ENCODE assay signal across 7 mouse cellular contexts in genomic region chr1:172481111-172481510, GRCm38 (mm10). TPM values are rescaled to one million over a fixed set of nuclear protein-coding genes. Genes with fewer than 3 reads are reported as not detected.
DNase-seq lines count a peak whose midpoint lies in the region; ATAC-seq and TF ChIP-seq lines count a peak whose summit lies in the region.

No protein-coding gene starts in this region.

- H3K9ac ChIP-seq in ES-Bruce4 (ENCODE audit: low read depth, poor library complexity, severe bottlenecking), result peak overlapping the region; percentile 66
- peak overlapping the region; percentile 43; the same call in 1 of the 2 replicates for H3K9ac ChIP-seq in hindbrain, embryonic 12.5 days

- TF ChIP-seq POLR2A in ES-Bruce4 (IDR thresholded peaks at IDR 0.05; ENCODE audit: insufficient read depth, low read length), result no peak

- peaks cover 46% of the 10 kb centered on the region for H3K4me1 ChIP-seq in E14TG2a.4 (replicated peaks; ENCODE audit: low read depth, low read length)
- peaks cover 2% of the 10 kb centered on the region for H3K4me1 ChIP-seq in ES-Bruce4 (ENCODE audit: control insufficient read depth, insufficient read depth, low read length)
- peaks cover 33% of the 10 kb centered on the region for H3K4me1 ChIP-seq in hindbrain, embryonic 12.5 days

- peak overlapping the region; percentile 79 for H3K4me2 ChIP-seq in hindbrain, embryonic 12.5 days (replicated peaks)

- TF ChIP-seq CTCF in E14TG2a.4 (conservative IDR thresholded peaks at IDR 0.05; ENCODE audit: low read length) (no peak), ES-Bruce4 (IDR thresholded peaks at IDR 0.05; ENCODE audit: low read depth, low read length) (no peak)

- H3K4me3 ChIP-seq in E14TG2a.4 (replicated peaks; ENCODE audit: low read length) (peak overlapping the region; percentile 83), ES-Bruce4 (ENCODE audit: low read depth, low read length) (peak overlapping the region; percentile 53)
- H3K4me3 ChIP-seq in hindbrain, embryonic 12.5 days, result peak overlapping the region; percentile 71

- WGBS in hindbrain, embryonic 12.5 days, result 23% methylated on average over 13 of the region's 13 CpGs

- H3K9me3 ChIP-seq in E14TG2a.4 (ENCODE audit: low read length) (no peaks in the 10 kb centered on the region), ES-Bruce4 (replicated peaks; ENCODE audit: control insufficient read depth, insufficient read depth, low read length, poor library complexity, severe bottlenecking) (no peaks in the 10 kb centered on the region)
- H3K9me3 ChIP-seq in hindbrain, embryonic 12.5 days (replicated peaks), result no peaks in the 10 kb centered on the region

- no peak for ATAC-seq in hindbrain, embryonic 12.5 days (ENCODE audit: low FRiP score)
- peak; percentile 16; the same call in 1 of the 2 replicates for ATAC-seq in megakaryocyte, adult 5-6 weeks (ENCODE audit: poor library complexity, severe bottlenecking)
- ATAC-seq in erythroid progenitor cell, adult 5-6 weeks (replicated peaks; ENCODE audit: low FRiP score, poor library complexity, severe bottlenecking), result no peak
- no peak for ATAC-seq in monocyte, adult 5-6 weeks (replicated peaks; ENCODE audit: insufficient number of reproducible peaks, low FRiP score, low TSS enrichment, poor library complexity, severe bottlenecking)

- peaks cover 42% of the 10 kb centered on the region for H3K27me3 ChIP-seq in E14TG2a.4 (ENCODE audit: insufficient read depth, low read length)
- H3K27me3 ChIP-seq in ES-Bruce4 (ENCODE audit: control insufficient read depth, insufficient read depth, low read length, poor library complexity, severe bottlenecking), result no peaks in the 10 kb centered on the region
- H3K27me3 ChIP-seq in hindbrain, embryonic 12.5 days, result no peaks in the 10 kb centered on the region; the same call in 1 of the 2 replicates

- DNase-seq in kidney, postnatal 14 days, result no peak

- H3K36me3 ChIP-seq in E14TG2a.4 (ENCODE audit: insufficient read depth, low read length) (peaks cover 13% of the 10 kb centered on the region), ES-Bruce4 (ENCODE audit: control insufficient read depth, insufficient read depth, low read length, poor library complexity, severe bottlenecking) (no peaks in the 10 kb centered on the region; the same call in 1 of the 2 replicates)
- H3K36me3 ChIP-seq in hindbrain, embryonic 12.5 days, result no peaks in the 10 kb centered on the region

- peak overlapping the region; percentile 53 for H3K27ac ChIP-seq in ES-Bruce4 (ENCODE audit: insufficient read depth, low read length)
- H3K27ac ChIP-seq in hindbrain, embryonic 12.5 days, result no peak overlapping the region

- TF ChIP-seq EP300 in ES-Bruce4 (IDR thresholded peaks at IDR 0.05; ENCODE audit: insufficient read depth, low read depth, low read length), result no peak

RNA-seq across cellular contexts. Expression of gene Igsf9, which starts 0.5 kb away (rescaled TPM):
- polyA plus RNA-seq in ES-Bruce4 (2011; ENCODE audit: insufficient read depth, insufficient read length, low read depth, missing spikeins), result 40.5 and 40.6 TPM in 2 replicates
- 69.9 and 82.2 TPM in 2 replicates for polyA plus RNA-seq in hindbrain, embryonic 12.5 days (2016; fragmentation: Nextera tagmentation; extraction: Ambion mirVana)
- 0.20 and 1.9 TPM in 2 replicates for total RNA-seq in megakaryocyte, adult 5-6 weeks (2015)
- total RNA-seq in megakaryocyte, adult 5-6 weeks (2017), result 0.16 TPM in 1 of 2 replicates, not detected in the other
- total RNA-seq in erythroid progenitor cell, adult 5-6 weeks (2015; ENCODE audit: low replicate concordance), result not detected in 2 replicates
- total RNA-seq in erythroid progenitor cell, adult 5-6 weeks (2017; ENCODE audit: low replicate concordance), result 2.4 TPM in 1 of 2 replicates, not detected in the other
- 1.1 to 6.0 TPM (median 1.2 TPM) in 3 replicates for total RNA-seq in monocyte, adult 5-6 weeks (2017)

RNA-seq across cellular contexts. Expression of gene Slamf9, which starts 6.0 kb away (rescaled TPM):
- polyA plus RNA-seq in ES-Bruce4 (2011; ENCODE audit: insufficient read depth, insufficient read length, low read depth, missing spikeins), result 0.46 and 0.85 TPM in 2 replicates
- polyA plus RNA-seq in hindbrain, embryonic 12.5 days (2016; fragmentation: Nextera tagmentation; extraction: Ambion mirVana), result 0.27 and 0.40 TPM in 2 replicates
- total RNA-seq in megakaryocyte, adult 5-6 weeks (2015), result 2.3 and 3.1 TPM in 2 replicates
- 0.11 and 1.5 TPM in 2 replicates for total RNA-seq in megakaryocyte, adult 5-6 weeks (2017)
- total RNA-seq in erythroid progenitor cell, adult 5-6 weeks (2015; ENCODE audit: low replicate concordance), result 1.1 TPM in 1 of 2 replicates, not detected in the other
- 0.90 and 2.7 TPM in 2 replicates for total RNA-seq in erythroid progenitor cell, adult 5-6 weeks (2017; ENCODE audit: low replicate concordance)
- 17.0 to 25.6 TPM (median 21.4 TPM) in 3 replicates for total RNA-seq in monocyte, adult 5-6 weeks (2017)

RNA-seq across cellular contexts. Expression of gene Tagln2, which starts 18.7 kb away (rescaled TPM):
- polyA plus RNA-seq in ES-Bruce4 (2011; ENCODE audit: insufficient read depth, insufficient read length, low read depth, missing spikeins), result 269 and 312 TPM in 2 replicates
- polyA plus RNA-seq in hindbrain, embryonic 12.5 days (2016; fragmentation: Nextera tagmentation; extraction: Ambion mirVana), result 53.2 and 64.5 TPM in 2 replicates
- total RNA-seq in megakaryocyte, adult 5-6 weeks (2015), result 667 and 741 TPM in 2 replicates
- 334 and 340 TPM in 2 replicates for total RNA-seq in megakaryocyte, adult 5-6 weeks (2017)
- 95.6 and 112 TPM in 2 replicates for total RNA-seq in erythroid progenitor cell, adult 5-6 weeks (2015; ENCODE audit: low replicate concordance)
- 21.1 and 56.0 TPM in 2 replicates for total RNA-seq in erythroid progenitor cell, adult 5-6 weeks (2017; ENCODE audit: low replicate concordance)
- total RNA-seq in monocyte, adult 5-6 weeks (2017), result 185 to 298 TPM (median 202 TPM) in 3 replicates

RNA-seq across cellular contexts. Expression of gene Cfap45, which starts 39.5 kb away (rescaled TPM):
- polyA plus RNA-seq in ES-Bruce4 (2011; ENCODE audit: insufficient read depth, insufficient read length, low read depth, missing spikeins), result 2.1 and 2.3 TPM in 2 replicates
- 3.3 and 4.4 TPM in 2 replicates for polyA plus RNA-seq in hindbrain, embryonic 12.5 days (2016; fragmentation: Nextera tagmentation; extraction: Ambion mirVana)
- not detected in 2 replicates for total RNA-seq in megakaryocyte, adult 5-6 weeks (2015)
- total RNA-seq in megakaryocyte, adult 5-6 weeks (2017), result 0.11 TPM in 1 of 2 replicates, not detected in the other
- total RNA-seq in erythroid progenitor cell, adult 5-6 weeks (2015; ENCODE audit: low replicate concordance), result not detected in 2 replicates
- total RNA-seq in erythroid progenitor cell, adult 5-6 weeks (2017; ENCODE audit: low replicate concordance), result not detected in 2 replicates
- total RNA-seq in monocyte, adult 5-6 weeks (2017), result 7.5 TPM in 1 of 3 replicates, not detected in the others
